Mouse (Mus musculus) intestine, embryonic 14.5 days (tissue): ENCODE measurements around the gene Rpl23. TPM values are rescaled to one million over a fixed set of nuclear protein-coding genes. Genes with fewer than 3 reads are reported as not detected.

Experiments used
- ATAC-seq: fragments of 200-750 bp; cut with Nextera tagmentation; replicated peaks from 2 replicates; pipeline ENCODE4 v1.8.0; 2017; ENCODE audit warnings: low read depth, moderate number of reproducible peaks, moderate TSS enrichment, moderate library complexity; ENCODE audit not compliant: low FRiP score, low TSS enrichment
- DNase-seq: peaks from one replicate; pipeline ENCODE4 v3.0.0-alpha.2; 2018; ENCODE audit warnings: low spot score
- H3K27ac ChIP-seq: fragments of 300-500 bp; sonication (generic); 2 replicates; pipeline ENCODE4 v1.5.1; 2014; ENCODE audit warnings: low read depth, mild to moderate bottlenecking, control low read depth
- H3K27me3 ChIP-seq: fragments of 300-500 bp; sonication (generic); replicated peaks from 2 replicates; pipeline ENCODE4 v1.6.1; 2014; ENCODE audit warnings: low read length, control low read depth; ENCODE audit not compliant: control insufficient read depth, insufficient read depth
- H3K36me3 ChIP-seq: fragments of 300-500 bp; sonication (generic); 2 replicates; pipeline ENCODE4 v1.6.1; 2014; ENCODE audit warnings: low read length, control low read depth; ENCODE audit not compliant: control insufficient read depth, insufficient read depth
- H3K4me1 ChIP-seq: fragments of 300-500 bp; sonication (generic); replicated peaks from 2 replicates; pipeline ENCODE4 v1.6.1; 2014; ENCODE audit warnings: low read length, control low read depth, mixed read lengths; ENCODE audit not compliant: control insufficient read depth, insufficient read depth
- H3K4me2 ChIP-seq: fragments of 300-500 bp; sonication (generic); 2 replicates; pipeline ENCODE4 v1.6.1; 2014; ENCODE audit warnings: low read length
- H3K4me3 ChIP-seq: fragments of 300-500 bp; sonication (generic); 2 replicates; pipeline ENCODE4 v1.5.1; 2014; ENCODE audit warnings: low read depth, low read length, control low read depth, mixed read lengths
- H3K9ac ChIP-seq: fragments of 300-500 bp; sonication (generic); 2 replicates; pipeline ENCODE4 v1.6.1; 2014; ENCODE audit warnings: mild to moderate bottlenecking, low read length
- H3K9me3 ChIP-seq: fragments of 300-500 bp; sonication (generic); 2 replicates; pipeline ENCODE4 v1.6.1; 2016; ENCODE audit warnings: low read length, control low read depth; ENCODE audit not compliant: control insufficient read depth
- WGBS: fragments of 180-500 bp; shearing (Covaris S2); extraction: QIAGEN DNeasy Blood & Tissue Kit; methylation state at CpG from one replicate; pipeline ENCODE4 v1.1.7; 2014; 5-methylcytosine and 5-hydroxymethylcytosine counted together
- polyA plus RNA-seq: library from polyadenylated mRNA; unstranded; fragments of >200 nt; fragmentation: Nextera tagmentation; extraction: Ambion mirVana; gene quantifications from 2 replicates; pipeline ENCODE4 v1.2.1, GENCODE M21; 2014

Rpl23 gene
- polyA plus RNA-seq, 1 experiment from 2014 or later: 786 TPM

GRCm38 (mm10) chr11:97758125-97758524 is 24.1 kb downstream of the Rpl23 start:
- peaks cover 71% of the 10 kb centered on the region for H3K36me3 ChIP-seq
- H3K4me2 ChIP-seq: no peak overlapping the region
- 100% methylated on average over 1 of the region's 1 CpGs for WGBS
- H3K9me3 ChIP-seq: no peaks in the 10 kb centered on the region
- no peaks in the 10 kb centered on the region for H3K27me3 ChIP-seq
- H3K4me1 ChIP-seq: no peaks in the 10 kb centered on the region
- ATAC-seq (no peak), DNase-seq (no peak)
- H3K4me3 ChIP-seq: no peak overlapping the region
- H3K27ac ChIP-seq: no peak overlapping the region
- H3K9ac ChIP-seq: no peak overlapping the region

- Histone ChIP-seq H3K9me3 (no peaks in the 10 kb centered on the region), H3K27ac (no peak overlapping the region), H3K36me3 (peaks cover 86% of the 10 kb centered on the region), H3K4me1 (no peaks in the 10 kb centered on the region), H3K4me3 (no peak overlapping the region), H3K4me2 (no peak overlapping the region), H3K27me3 (no peaks in the 10 kb centered on the region), H3K9ac (no peak overlapping the region)
- DNase-seq (no peak), ATAC-seq (no peak)
- 96% methylated on average over 8 of the region's 8 CpGs for WGBS
Measured at GRCm38 (mm10) chr11:97753277-97753676, 29.0 kb downstream of the Rpl23 start.

DNA sequence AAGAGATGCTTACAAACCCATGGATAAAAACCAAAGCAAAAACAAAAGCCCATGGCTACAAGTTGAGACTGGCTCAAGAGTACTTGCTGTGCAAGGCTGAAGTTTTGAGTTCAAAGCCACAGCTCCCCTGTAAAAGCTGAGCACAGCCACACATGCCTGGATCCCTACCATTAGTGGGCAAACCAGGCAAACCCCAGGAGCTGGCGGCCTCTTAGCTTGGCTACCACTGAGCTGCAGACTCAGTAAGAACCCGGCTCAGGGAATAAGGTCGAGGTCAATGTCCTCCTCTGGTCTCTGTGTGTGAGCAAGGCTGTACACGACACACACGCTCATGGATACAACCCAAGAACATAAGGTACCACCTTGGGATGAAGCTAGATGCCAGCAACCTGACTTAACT is 33.7 kb downstream of the Rpl23 start:
- Histone ChIP-seq H3K4me1 (peaks cover 2% of the 10 kb centered on the region), H3K27me3 (no peaks in the 10 kb centered on the region), H3K9ac (no peak overlapping the region), H3K27ac (no peak overlapping the region), H3K4me3 (no peak overlapping the region), H3K36me3 (peaks cover 67% of the 10 kb centered on the region), H3K4me2 (no peak overlapping the region), H3K9me3 (no peaks in the 10 kb centered on the region)
- ATAC-seq: no peak
- 89% methylated on average over 5 of the region's 5 CpGs for WGBS
- DNase-seq: no peak

DNA sequence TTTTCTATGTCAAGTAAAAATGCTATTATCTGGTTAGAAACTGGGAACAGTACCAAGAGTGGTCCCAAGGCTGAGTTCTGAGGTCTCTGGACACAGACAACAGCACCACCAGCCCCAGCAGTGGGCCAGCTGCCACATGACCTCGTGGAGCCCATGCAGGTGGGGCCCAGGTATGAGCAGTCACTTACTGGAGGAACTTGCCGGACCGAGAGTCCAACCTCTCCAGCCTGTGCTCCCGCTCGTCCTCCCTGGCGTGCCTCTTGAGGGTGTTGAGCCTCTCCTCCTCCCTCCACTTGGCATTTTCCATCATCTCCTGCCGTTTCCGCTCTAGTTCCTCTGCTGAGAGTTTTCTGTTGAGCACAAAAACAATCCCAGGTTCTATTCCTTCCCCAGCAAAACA is 34.5 kb downstream of the Rpl23 start:
- H3K4me1 ChIP-seq: peaks cover 9% of the 10 kb centered on the region
- 91% methylated on average over 8 of the region's 8 CpGs for WGBS
- DNase-seq: no peak
- H3K9me3 ChIP-seq: no peaks in the 10 kb centered on the region
- H3K4me3 ChIP-seq: no peak overlapping the region
- no peaks in the 10 kb centered on the region for H3K27me3 ChIP-seq
- H3K9ac ChIP-seq: no peak overlapping the region
- H3K27ac ChIP-seq: no peak overlapping the region
- no peak for ATAC-seq
- H3K4me2 ChIP-seq: no peak overlapping the region
- peaks cover 60% of the 10 kb centered on the region for H3K36me3 ChIP-seq

GRCm38 (mm10) chr11:97745331-97745721 is 36.9 kb downstream of the Rpl23 start:
- Histone ChIP-seq H3K4me3 (peak overlapping the region; percentile 63), H3K27ac (no peak overlapping the region), H3K9ac (no peak overlapping the region), H3K27me3 (no peaks in the 10 kb centered on the region), H3K9me3 (no peaks in the 10 kb centered on the region), H3K4me2 (peak overlapping the region; percentile 53), H3K36me3 (peaks cover 39% of the 10 kb centered on the region), H3K4me1 (peaks cover 10% of the 10 kb centered on the region)
- 0 out of 2 replicates have a peak, but pooled peaks have one; percentile 10 for ATAC-seq
- DNase-seq: no peak
- WGBS: 10% methylated on average over 13 of the region's 13 CpGs

DNA sequence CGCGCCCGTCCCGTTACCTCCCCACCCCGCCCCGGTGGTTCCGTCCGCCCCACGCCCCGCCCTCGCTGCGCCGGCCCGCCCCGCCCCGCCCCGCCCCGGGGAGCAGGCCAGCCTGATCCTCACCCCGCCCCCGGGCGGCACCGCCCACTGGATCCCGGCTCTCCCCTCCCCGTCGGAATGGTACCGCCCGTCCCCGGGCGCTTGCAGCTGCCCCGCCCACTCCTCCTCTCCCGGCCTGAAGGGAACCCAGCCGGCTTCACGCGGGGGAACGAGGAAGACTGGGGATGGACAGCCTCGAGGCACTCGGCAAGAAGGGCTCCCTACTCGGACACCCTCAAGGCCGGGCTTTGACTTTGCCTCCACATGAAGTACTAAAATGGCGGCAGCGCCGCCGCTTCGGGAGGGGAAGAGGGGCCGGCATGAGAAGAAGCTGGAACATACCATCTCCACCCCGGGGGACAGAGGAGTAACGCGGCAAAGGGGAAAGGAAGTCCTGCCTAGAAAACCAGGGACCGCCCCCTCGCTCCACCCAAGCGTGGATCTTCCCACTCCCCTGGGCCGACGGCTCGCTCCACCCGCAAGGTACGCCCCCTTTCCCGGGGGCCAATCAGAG is 37.4 kb downstream of the Rpl23 start:
- H3K9ac ChIP-seq: peak overlapping the region; percentile 78
- peaks cover 14% of the 10 kb centered on the region for H3K4me1 ChIP-seq
- H3K36me3 ChIP-seq: peaks cover 34% of the 10 kb centered on the region
- ATAC-seq: peak; percentile 96
- 2% methylated on average over 49 of the region's 57 CpGs for WGBS
- H3K27me3 ChIP-seq: no peaks in the 10 kb centered on the region
- peak overlapping the region; percentile 63 for H3K4me3 ChIP-seq
- peak overlapping the region; percentile 89 for H3K27ac ChIP-seq
- H3K9me3 ChIP-seq: no peaks in the 10 kb centered on the region
- H3K4me2 ChIP-seq: peak overlapping the region; percentile 88
- DNase-seq: peak; percentile 100

DNA sequence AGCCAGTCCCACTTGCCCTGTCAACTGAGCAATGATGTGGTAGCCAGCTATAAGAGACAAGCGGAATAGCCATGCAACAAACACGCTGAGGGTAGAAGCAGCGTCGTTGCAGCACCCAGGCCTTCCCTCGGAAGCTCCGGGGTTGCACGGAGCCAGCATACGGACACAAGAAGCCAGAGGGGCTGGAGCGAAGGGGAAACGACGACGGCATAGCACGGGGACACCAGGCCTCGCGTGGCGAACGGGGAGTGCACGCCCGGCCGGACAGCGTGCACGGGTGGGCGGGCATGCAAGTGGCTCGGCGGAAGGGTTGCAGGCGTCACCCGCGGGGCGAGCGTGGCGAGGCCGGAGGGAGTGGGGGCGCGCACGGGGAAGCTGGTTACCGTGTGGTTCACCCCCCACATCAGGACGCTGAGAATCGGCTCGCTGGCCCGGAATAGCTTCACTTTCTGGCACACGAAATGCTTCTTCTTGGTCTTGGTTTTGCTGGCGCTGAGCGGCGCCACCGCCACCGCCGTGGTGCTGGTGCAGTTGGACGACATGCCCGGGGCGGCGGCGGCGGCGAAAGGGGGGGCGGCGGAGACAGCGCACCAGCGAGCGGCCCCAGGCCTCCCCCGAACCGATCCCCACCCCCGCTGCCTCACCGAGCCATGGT is 38.0 kb downstream of the Rpl23 start, which contains the start of gene Pip4k2b:
Gene Pip4k2b (minus strand): TSS at position 642 of the 655 bp plus-strand sequence.
- Histone ChIP-seq H3K36me3 (peaks cover 27% of the 10 kb centered on the region), H3K27ac (peak within 1 kb of the TSS; percentile 89), H3K9ac (peak within 1 kb of the TSS; percentile 78), H3K9me3 (no peaks in the 10 kb centered on the region), H3K4me1 (peaks cover 18% of the 10 kb centered on the region), H3K4me2 (peak within 1 kb of the TSS; percentile 88), H3K4me3 (peak within 1 kb of the TSS; percentile 63), H3K27me3 (no peaks in the 10 kb centered on the region)
- under 1% methylated on average over 55 of the region's 63 CpGs for WGBS
- ATAC-seq: peak; percentile 14; the same call in 1 of the 2 replicates
- no peak for DNase-seq

GRCm38 (mm10) chr11:97743423-97743822 is 38.8 kb downstream of the Rpl23 start:
- H3K4me3 ChIP-seq: peak overlapping the region; percentile 63
- peak overlapping the region; percentile 61 for H3K9ac ChIP-seq
- DNase-seq (no peak), ATAC-seq (no peak)
- H3K36me3 ChIP-seq: peaks cover 21% of the 10 kb centered on the region
- H3K27me3 ChIP-seq: no peaks in the 10 kb centered on the region
- no peaks in the 10 kb centered on the region for H3K9me3 ChIP-seq
- WGBS: 25% methylated on average over 9 of the region's 9 CpGs
- no peak overlapping the region for H3K27ac ChIP-seq
- H3K4me2 ChIP-seq: peak overlapping the region; percentile 88
- H3K4me1 ChIP-seq: peaks cover 18% of the 10 kb centered on the region

- Histone ChIP-seq H3K27me3 (no peaks in the 10 kb centered on the region), H3K36me3 (peaks cover 15% of the 10 kb centered on the region), H3K9ac (no peak overlapping the region), H3K4me2 (peak overlapping the region; percentile 88), H3K4me1 (peaks cover 18% of the 10 kb centered on the region), H3K9me3 (no peaks in the 10 kb centered on the region), H3K4me3 (no peak overlapping the region), H3K27ac (no peak overlapping the region)
- ATAC-seq (no peak), DNase-seq (no peak)
- 87% methylated on average over 9 of the region's 9 CpGs for WGBS
Measured at GRCm38 (mm10) chr11:97742591-97742990, 39.6 kb downstream of the Rpl23 start.
